Mouse (Mus musculus): ENCODE measurements around the gene Cpne8. TPM values are rescaled to one million over a fixed set of nuclear protein-coding genes. Genes with fewer than 3 reads are reported as not detected.
"Not testable (repeated sequence)": the region's sequence is repeated elsewhere in the genome, so short reads cannot be mapped to it uniquely, and the experiment has no call there.

Gene Cpne8
- polyA plus RNA-seq, 1 experiment from 2014 or later: 10.0 TPM

GRCm38 (mm10) chr15:90548589-90548988, 130.6 kb downstream of the Cpne8 start:
- no peak overlapping the region for H3K27ac ChIP-seq
- H3K9ac ChIP-seq: no peak overlapping the region
- H3K36me3 ChIP-seq: no peaks in the 10 kb centered on the region
- H3K9me3 ChIP-seq: no peaks in the 10 kb centered on the region
- no peaks in the 10 kb centered on the region for H3K4me1 ChIP-seq
- ATAC-seq (ENCODE audit: insufficient number of reproducible peaks, insufficient read depth, low FRiP score, low TSS enrichment): no peak
- H3K4me2 ChIP-seq (replicated peaks): no peak overlapping the region
- 94% methylated on average over 7 of the region's 7 CpGs for WGBS
- no peaks in the 10 kb centered on the region for H3K27me3 ChIP-seq
- H3K4me3 ChIP-seq: no peak overlapping the region

- no peak for ATAC-seq (ENCODE audit: insufficient number of reproducible peaks, insufficient read depth, low FRiP score, low TSS enrichment)
Observed at GRCm38 (mm10) chr15:90543447-90543846, 135.8 kb downstream of the Cpne8 start.

GRCm38 (mm10) chr15:90542126-90542525, 137.1 kb downstream of the Cpne8 start:
- Histone ChIP-seq H3K9ac (no peak overlapping the region), H3K27ac (no peak overlapping the region), H3K9me3 (no peaks in the 10 kb centered on the region), H3K4me3 (no peak overlapping the region), H3K36me3 (no peaks in the 10 kb centered on the region), H3K27me3 (no peaks in the 10 kb centered on the region), H3K4me2 (replicated peaks) (no peak overlapping the region), H3K4me1 (no peaks in the 10 kb centered on the region)
- ATAC-seq (ENCODE audit: insufficient number of reproducible peaks, insufficient read depth, low FRiP score, low TSS enrichment): no peak

More at GRCm38 (mm10) chr15:90543447-90543846, 135.8 kb downstream of the Cpne8 start:
- Histone ChIP-seq H3K4me3 (no peak overlapping the region), H3K9ac (no peak overlapping the region), H3K27me3 (no peaks in the 10 kb centered on the region), H3K4me2 (replicated peaks) (no peak overlapping the region), H3K9me3 (no peaks in the 10 kb centered on the region), H3K4me1 (no peaks in the 10 kb centered on the region), H3K36me3 (no peaks in the 10 kb centered on the region), H3K27ac (no peak overlapping the region)
- 34% methylated on average over 5 of the region's 5 CpGs for WGBS

GRCm38 (mm10) chr15:90536311-90537202, 142.7 kb downstream of the Cpne8 start:
- no peaks in the 10 kb centered on the region for H3K9me3 ChIP-seq
- no peak overlapping the region for H3K9ac ChIP-seq
- 72% methylated on average over 5 of the region's 5 CpGs for WGBS
- no peaks in the 10 kb centered on the region for H3K27me3 ChIP-seq
- no peaks in the 10 kb centered on the region for H3K36me3 ChIP-seq
- H3K4me1 ChIP-seq: peaks cover 5% of the 10 kb centered on the region; the same call in 1 of the 2 replicates
- no peak overlapping the region for H3K27ac ChIP-seq
- ATAC-seq (ENCODE audit: insufficient number of reproducible peaks, insufficient read depth, low FRiP score, low TSS enrichment): no peak
- H3K4me2 ChIP-seq (replicated peaks): no peak overlapping the region
- H3K4me3 ChIP-seq: no peak overlapping the region

- H3K36me3 ChIP-seq: no peaks in the 10 kb centered on the region
- no peaks in the 10 kb centered on the region for H3K27me3 ChIP-seq
- no peak overlapping the region for H3K9ac ChIP-seq
- WGBS: 33% methylated on average over 7 of the region's 7 CpGs
- no peak overlapping the region for H3K4me2 ChIP-seq (replicated peaks)
- no peak overlapping the region for H3K27ac ChIP-seq
- H3K4me3 ChIP-seq: no peak overlapping the region
- ATAC-seq (ENCODE audit: insufficient number of reproducible peaks, insufficient read depth, low FRiP score, low TSS enrichment): no peak
- H3K9me3 ChIP-seq: no peaks in the 10 kb centered on the region
- H3K4me1 ChIP-seq: peaks cover 5% of the 10 kb centered on the region; the same call in 1 of the 2 replicates
Observed at GRCm38 (mm10) chr15:90535730-90536129, 143.5 kb downstream of the Cpne8 start.

GRCm38 (mm10) chr15:90512769-90513168, 166.5 kb downstream of the Cpne8 start:
- Histone ChIP-seq H3K9ac (no peak overlapping the region), H3K36me3 (no peaks in the 10 kb centered on the region), H3K27me3 (no peaks in the 10 kb centered on the region), H3K9me3 (no peaks in the 10 kb centered on the region), H3K4me1 (no peaks in the 10 kb centered on the region), H3K27ac (no peak overlapping the region), H3K4me3 (no peak overlapping the region), H3K4me2 (replicated peaks) (no peak overlapping the region)
- 89% methylated on average over 4 of the region's 4 CpGs for WGBS
- no peak for ATAC-seq (ENCODE audit: insufficient number of reproducible peaks, insufficient read depth, low FRiP score, low TSS enrichment)

GRCm38 (mm10) chr15:90497080-90497479, 182.2 kb downstream of the Cpne8 start:
- ATAC-seq (ENCODE audit: insufficient number of reproducible peaks, insufficient read depth, low FRiP score, low TSS enrichment): no peak
- Histone ChIP-seq H3K27ac (no peak overlapping the region), H3K4me1 (no peaks in the 10 kb centered on the region), H3K9me3 (no peaks in the 10 kb centered on the region), H3K4me3 (no peak overlapping the region), H3K36me3 (no peaks in the 10 kb centered on the region), H3K4me2 (replicated peaks) (no peak overlapping the region), H3K27me3 (no peaks in the 10 kb centered on the region), H3K9ac (no peak overlapping the region)
- WGBS: 83% methylated on average over 3 of the region's 3 CpGs

- no peak overlapping the region for H3K9ac ChIP-seq
- ATAC-seq (ENCODE audit: insufficient number of reproducible peaks, insufficient read depth, low FRiP score, low TSS enrichment): no peak
- no peaks in the 10 kb centered on the region for H3K4me1 ChIP-seq
- H3K36me3 ChIP-seq: no peaks in the 10 kb centered on the region
- H3K27ac ChIP-seq: no peak overlapping the region
- no peak overlapping the region for H3K4me3 ChIP-seq
- 72% methylated on average over 6 of the region's 6 CpGs for WGBS
- no peak overlapping the region for H3K4me2 ChIP-seq (replicated peaks)
- no peaks in the 10 kb centered on the region for H3K9me3 ChIP-seq
- no peaks in the 10 kb centered on the region for H3K27me3 ChIP-seq
Observed at GRCm38 (mm10) chr15:90491558-90491957, 187.7 kb downstream of the Cpne8 start.

GRCm38 (mm10) chr15:90490186-90490585, 189.0 kb downstream of the Cpne8 start:
- H3K36me3 ChIP-seq: no peaks in the 10 kb centered on the region
- 87% methylated on average over 7 of the region's 7 CpGs for WGBS

GRCm38 (mm10) chr15:90470561-90470960, 208.7 kb downstream of the Cpne8 start:
- not testable (repeated sequence) for H3K4me1 ChIP-seq; H3K27ac ChIP-seq; H3K27me3 ChIP-seq; H3K4me2 ChIP-seq (replicated peaks); H3K9me3 ChIP-seq; H3K36me3 ChIP-seq; ATAC-seq (ENCODE audit: insufficient number of reproducible peaks, insufficient read depth, low FRiP score, low TSS enrichment); H3K4me3 ChIP-seq; H3K9ac ChIP-seq

More at GRCm38 (mm10) chr15:90490186-90490585, 189.0 kb downstream of the Cpne8 start:
- H3K9ac ChIP-seq: no peak overlapping the region
- no peak overlapping the region for H3K4me2 ChIP-seq (replicated peaks)
- no peaks in the 10 kb centered on the region for H3K27me3 ChIP-seq
- no peak overlapping the region for H3K27ac ChIP-seq
- ATAC-seq (ENCODE audit: insufficient number of reproducible peaks, insufficient read depth, low FRiP score, low TSS enrichment): no peak
- H3K4me1 ChIP-seq: no peaks in the 10 kb centered on the region
- H3K9me3 ChIP-seq: no peaks in the 10 kb centered on the region
- no peak overlapping the region for H3K4me3 ChIP-seq

- no peaks in the 10 kb centered on the region for H3K36me3 ChIP-seq
- no peak overlapping the region for H3K9ac ChIP-seq
- 66% methylated on average over 2 of the region's 2 CpGs for WGBS
- H3K4me2 ChIP-seq (replicated peaks): no peak overlapping the region
- no peak for ATAC-seq (ENCODE audit: insufficient number of reproducible peaks, insufficient read depth, low FRiP score, low TSS enrichment)
- no peaks in the 10 kb centered on the region for H3K27me3 ChIP-seq
- no peaks in the 10 kb centered on the region for H3K9me3 ChIP-seq
- no peak overlapping the region for H3K4me3 ChIP-seq
- H3K4me1 ChIP-seq: no peaks in the 10 kb centered on the region
- no peak overlapping the region for H3K27ac ChIP-seq
Observed at GRCm38 (mm10) chr15:90463281-90463680, 216.0 kb downstream of the Cpne8 start.

GRCm38 (mm10) chr15:90446076-90446475, 233.2 kb downstream of the Cpne8 start:
- no peak overlapping the region for H3K27ac ChIP-seq
- no peak for ATAC-seq (ENCODE audit: insufficient number of reproducible peaks, insufficient read depth, low FRiP score, low TSS enrichment)
- no peaks in the 10 kb centered on the region for H3K27me3 ChIP-seq
- H3K4me3 ChIP-seq: no peak overlapping the region
- WGBS: 81% methylated on average over 1 of the region's 1 CpGs
- no peaks in the 10 kb centered on the region for H3K4me1 ChIP-seq
- H3K9me3 ChIP-seq: no peaks in the 10 kb centered on the region
- no peaks in the 10 kb centered on the region for H3K36me3 ChIP-seq
- no peak overlapping the region for H3K4me2 ChIP-seq (replicated peaks)
- H3K9ac ChIP-seq: no peak overlapping the region

All from embryonic facial prominence, embryonic 12.5 days (tissue).